Mouse (Mus musculus): ENCODE measurements at regions not wholly inside any gene's neighbourhood (a gene's known extent, or its start where the extent isn't known, plus 50 kb on each side); places are given as distances from the start of the nearest gene placed in this dataset.

- H3K36me3 ChIP-seq (ENCODE audit: control insufficient read depth, insufficient read depth, low read length), result no peaks in the 10 kb centered on the region
- no peak for TF ChIP-seq CTCF (IDR thresholded peaks at IDR 0.05; ENCODE audit: low read depth, low read length)
- TF ChIP-seq POLR2A (IDR thresholded peaks at IDR 0.05; ENCODE audit: extremely low read depth, insufficient read depth, low read length), result no peak
- no peaks in the 10 kb centered on the region for H3K27me3 ChIP-seq (ENCODE audit: control insufficient read depth, insufficient read depth, low read length)
- H3K4me3 ChIP-seq (ENCODE audit: insufficient read depth, low read depth, low read length), result no peak overlapping the region
- no peak for DNase-seq (ENCODE audit: extremely low read depth, low read depth, low spot score)
- H3K4me1 ChIP-seq (ENCODE audit: control insufficient read depth, insufficient read depth, low read length), result no peaks in the 10 kb centered on the region
- H3K9ac ChIP-seq (ENCODE audit: low read depth, low read length), result no peak overlapping the region
- H3K79me2 ChIP-seq (ENCODE audit: control insufficient read depth, insufficient read depth, low read length), result no peaks in the 10 kb centered on the region
- 76% methylated on average over 3 of the region's 3 CpGs for WGBS
- no peak overlapping the region for H3K27ac ChIP-seq (replicated peaks; ENCODE audit: insufficient read depth, low read depth, low read length)
Measured at GRCm38 (mm10) chr3:62823892-62824291, 219.0 kb upstream of the Gpr149 start.

GRCm38 (mm10) chr3:62801044-62801443 is 196.1 kb upstream of the Gpr149 start:
- no peak for TF ChIP-seq CTCF (IDR thresholded peaks at IDR 0.05; ENCODE audit: low read depth, low read length)
- TF ChIP-seq POLR2A (IDR thresholded peaks at IDR 0.05; ENCODE audit: extremely low read depth, insufficient read depth, low read length), result no peak
- no peak for DNase-seq (ENCODE audit: extremely low read depth, low read depth, low spot score)

GRCm38 (mm10) chr3:62786233-62786632 is 181.3 kb upstream of the Gpr149 start:
- Histone ChIP-seq H3K27ac (replicated peaks; ENCODE audit: insufficient read depth, low read depth, low read length) (no peak overlapping the region), H3K9ac (ENCODE audit: low read depth, low read length) (no peak overlapping the region), H3K27me3 (ENCODE audit: control insufficient read depth, insufficient read depth, low read length) (no peaks in the 10 kb centered on the region), H3K36me3 (ENCODE audit: control insufficient read depth, insufficient read depth, low read length) (no peaks in the 10 kb centered on the region), H3K79me2 (ENCODE audit: control insufficient read depth, insufficient read depth, low read length) (no peaks in the 10 kb centered on the region), H3K4me3 (ENCODE audit: insufficient read depth, low read depth, low read length) (no peak overlapping the region), H3K4me1 (ENCODE audit: control insufficient read depth, insufficient read depth, low read length) (no peaks in the 10 kb centered on the region)
- TF ChIP-seq CTCF (IDR thresholded peaks at IDR 0.05; ENCODE audit: low read depth, low read length), result no peak
- no peak for TF ChIP-seq POLR2A (IDR thresholded peaks at IDR 0.05; ENCODE audit: extremely low read depth, insufficient read depth, low read length)
- 27% methylated on average over 2 of the region's 2 CpGs for WGBS
- DNase-seq (ENCODE audit: extremely low read depth, low read depth, low spot score), result no peak

More at GRCm38 (mm10) chr3:62801044-62801443, 196.1 kb upstream of the Gpr149 start:
- no peaks in the 10 kb centered on the region for H3K36me3 ChIP-seq (ENCODE audit: control insufficient read depth, insufficient read depth, low read length)
- 7% methylated on average over 2 of the region's 2 CpGs for WGBS
- no peak overlapping the region for H3K27ac ChIP-seq (replicated peaks; ENCODE audit: insufficient read depth, low read depth, low read length)
- no peaks in the 10 kb centered on the region for H3K27me3 ChIP-seq (ENCODE audit: control insufficient read depth, insufficient read depth, low read length)
- no peaks in the 10 kb centered on the region for H3K79me2 ChIP-seq (ENCODE audit: control insufficient read depth, insufficient read depth, low read length)
- no peaks in the 10 kb centered on the region for H3K4me1 ChIP-seq (ENCODE audit: control insufficient read depth, insufficient read depth, low read length)
- H3K4me3 ChIP-seq (ENCODE audit: insufficient read depth, low read depth, low read length), result no peak overlapping the region
- no peak overlapping the region for H3K9ac ChIP-seq (ENCODE audit: low read depth, low read length)
